Mouse (Mus musculus): ENCODE results near the gene Ccdc188.

- TF ChIP-seq CTCF (IDR thresholded peaks at IDR 0.05; ENCODE audit: low read depth, low read length) (no peak), POLR2A (IDR thresholded peaks at IDR 0.05; ENCODE audit: extremely low read depth, insufficient read depth, low read length) (no peak)
These were observed 41.7 kb upstream of the Ccdc188 start for GRCm38 (mm10) chr16:18175817-18176541.
